Mouse (Mus musculus) midbrain, embryonic 11.5 days (tissue): ENCODE data around the gene Sbf2. TPM values are rescaled to one million over a fixed set of nuclear protein-coding genes. Genes with fewer than 3 reads are reported as not detected.
"Not testable (repeated sequence)": the region's sequence is repeated elsewhere in the genome, so short reads cannot be mapped to it uniquely, and the experiment has no call there.

Experiments
- ATAC-seq: fragments of 200-750 bp; cut with Nextera tagmentation; 2 replicates; pipeline ENCODE4 v1.8.0; 2017; ENCODE audit warnings: moderate TSS enrichment, moderate library complexity; ENCODE audit not compliant: low FRiP score
- DNase-seq: peaks from one replicate; pipeline ENCODE4 v3.0.0; 2015; ENCODE audit warnings: low spot score; ENCODE audit errors: missing footprints
- H3K27ac ChIP-seq: fragments of 300-500 bp; sonication (generic); 2 replicates; pipeline ENCODE4 v1.5.1; 2014; ENCODE audit warnings: low read depth, low read length
- H3K27me3 ChIP-seq: fragments of 300-500 bp; sonication (generic); 2 replicates; pipeline ENCODE4 v1.6.1; 2014; ENCODE audit warnings: mild to moderate bottlenecking, low read length, moderate library complexity, mixed read lengths; ENCODE audit not compliant: control insufficient read depth, insufficient read depth
- H3K36me3 ChIP-seq: fragments of 300-500 bp; sonication (generic); 2 replicates; pipeline ENCODE4 v1.6.1; 2014; ENCODE audit warnings: mild to moderate bottlenecking, low read length, moderate library complexity, mixed read lengths; ENCODE audit not compliant: control insufficient read depth, insufficient read depth
- H3K4me1 ChIP-seq: fragments of 300-500 bp; sonication (generic); 2 replicates; pipeline ENCODE4 v1.6.1; 2014; ENCODE audit warnings: low read length; ENCODE audit not compliant: control insufficient read depth, insufficient read depth
- H3K4me2 ChIP-seq: fragments of 300-500 bp; sonication (generic); 2 replicates; pipeline ENCODE4 v1.6.1; 2014; ENCODE audit warnings: mild to moderate bottlenecking, moderate library complexity
- H3K4me3 ChIP-seq: fragments of 300-500 bp; sonication (generic); 2 replicates; pipeline ENCODE4 v1.5.1; 2014; ENCODE audit warnings: low read depth, low read length
- H3K9ac ChIP-seq: fragments of 300-500 bp; sonication (generic); 2 replicates; pipeline ENCODE4 v1.6.1; 2014; ENCODE audit warnings: low read length
- H3K9me3 ChIP-seq: fragments of 300-500 bp; sonication (generic); 2 replicates; pipeline ENCODE4 v1.6.1; 2016; ENCODE audit warnings: low read length; ENCODE audit not compliant: control insufficient read depth
- WGBS: fragments of 180-500 bp; shearing (Covaris S2); extraction: QIAGEN DNeasy Blood & Tissue Kit; methylation state at CpG from one replicate; pipeline ENCODE4 v1.1.7; 2014; 5-methylcytosine and 5-hydroxymethylcytosine counted together
- polyA plus RNA-seq: library from polyadenylated mRNA; unstranded; fragments of >200 nt; fragmentation: Nextera tagmentation; extraction: Ambion mirVana; gene quantifications from 2 replicates; pipeline ENCODE4 v1.2.1, GENCODE M21; 2014

The Sbf2 gene
- polyA plus RNA-seq, 1 experiment from 2014 or later = 34.6 TPM

DNA sequence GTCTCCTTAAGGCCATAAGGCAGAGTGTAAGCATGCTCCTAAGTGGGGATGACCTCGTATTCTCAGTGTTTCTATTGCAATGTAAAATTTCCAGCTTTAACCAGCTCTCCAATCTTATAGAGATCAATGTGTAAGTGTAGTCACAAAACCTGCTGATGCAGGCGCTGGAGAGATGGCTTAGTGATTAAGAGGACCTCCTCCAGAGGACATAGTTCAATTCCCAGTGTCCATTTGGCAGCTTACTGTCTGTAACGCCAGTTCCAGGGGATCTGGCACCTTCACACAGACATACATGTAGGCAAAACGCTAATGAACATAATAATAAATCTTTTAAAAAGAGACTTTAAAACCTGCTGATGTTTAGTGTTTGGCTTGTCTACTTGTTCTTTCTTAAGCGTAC, 200.4 kb downstream of the Sbf2 start:
- no peaks in the 10 kb centered on the region for H3K9me3 ChIP-seq
- no peaks in the 10 kb centered on the region for H3K4me1 ChIP-seq
- 0 out of 2 replicates have a peak, but pooled peaks cover 2% of the 10 kb centered on the region for H3K36me3 ChIP-seq
- no peak for ATAC-seq
- H3K4me3 ChIP-seq = no peak overlapping the region
- 91% methylated on average over 5 of the region's 5 CpGs for WGBS
- H3K27ac ChIP-seq = no peak overlapping the region
- no peak overlapping the region for H3K9ac ChIP-seq
- no peaks in the 10 kb centered on the region for H3K27me3 ChIP-seq
- no peak for DNase-seq
- no peak overlapping the region for H3K4me2 ChIP-seq

DNA sequence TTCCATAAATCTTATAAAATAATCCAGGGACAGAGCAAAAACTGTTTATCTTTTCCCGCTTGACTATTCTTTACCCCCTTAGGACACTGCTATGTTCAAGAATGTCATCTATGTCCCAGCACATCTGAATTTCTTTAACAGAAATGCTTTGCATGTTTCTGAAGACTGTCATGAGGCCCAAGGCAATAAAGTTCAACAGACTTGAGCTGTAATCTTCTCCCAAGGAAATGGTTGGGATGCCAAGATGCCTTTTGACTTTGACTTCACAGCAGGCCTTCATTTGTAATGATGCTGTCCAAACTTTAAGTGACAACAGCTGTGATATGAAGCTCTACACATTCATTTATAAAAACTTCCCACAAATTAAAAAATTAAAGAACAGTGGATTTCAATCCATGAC, 212.6 kb downstream of the Sbf2 start:
- no peaks in the 10 kb centered on the region for H3K4me1 ChIP-seq
- H3K9me3 ChIP-seq = no peaks in the 10 kb centered on the region
- no peak overlapping the region for H3K9ac ChIP-seq
- H3K4me2 ChIP-seq = no peak overlapping the region
- 88% methylated on average over 1 of the region's 1 CpGs for WGBS
- H3K27me3 ChIP-seq = no peaks in the 10 kb centered on the region
- no peaks in the 10 kb centered on the region for H3K36me3 ChIP-seq
- ATAC-seq (no peak), DNase-seq (no peak)
- H3K4me3 ChIP-seq = no peak overlapping the region
- H3K27ac ChIP-seq = no peak overlapping the region

GRCm38 (mm10) chr7:110392576-110392975, 222.1 kb downstream of the Sbf2 start:
- no peak overlapping the region for H3K4me3 ChIP-seq
- H3K9me3 ChIP-seq = no peaks in the 10 kb centered on the region
- H3K4me1 ChIP-seq = 0 out of 2 replicates have a peak, but pooled peaks cover 2% of the 10 kb centered on the region
- H3K4me2 ChIP-seq = no peak overlapping the region
- 90% methylated on average over 6 of the region's 6 CpGs for WGBS
- H3K27me3 ChIP-seq = no peaks in the 10 kb centered on the region
- H3K27ac ChIP-seq = no peak overlapping the region
- no peaks in the 10 kb centered on the region for H3K36me3 ChIP-seq
- H3K9ac ChIP-seq = no peak overlapping the region
- ATAC-seq (no peak), DNase-seq (no peak)

DNA sequence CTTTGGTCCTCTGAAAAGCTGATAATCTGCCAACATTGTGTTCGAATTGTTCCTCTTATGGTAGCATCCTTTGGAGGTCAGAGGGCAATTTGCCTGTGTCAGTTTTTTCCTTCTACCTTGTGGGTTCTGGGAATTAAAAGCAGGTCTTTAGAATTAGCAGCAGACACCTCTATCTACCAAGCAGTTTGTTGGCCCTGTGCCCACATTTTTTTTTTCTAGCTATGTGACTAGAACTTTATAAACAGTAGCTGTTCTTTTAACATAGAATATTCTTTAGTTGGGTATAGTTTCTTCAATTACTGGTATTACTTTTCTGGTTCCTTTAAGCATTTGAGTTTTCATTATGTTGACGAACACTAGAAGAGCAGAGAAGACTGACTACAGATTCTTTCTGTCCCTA, 223.1 kb downstream of the Sbf2 start:
- DNase-seq (no peak), ATAC-seq (no peak)
- Histone ChIP-seq H3K27ac (no peak overlapping the region), H3K9ac (no peak overlapping the region), H3K4me1 (0 out of 2 replicates have a peak, but pooled peaks cover 3% of the 10 kb centered on the region), H3K27me3 (no peaks in the 10 kb centered on the region), H3K4me3 (no peak overlapping the region), H3K4me2 (no peak overlapping the region), H3K36me3 (no peaks in the 10 kb centered on the region), H3K9me3 (no peaks in the 10 kb centered on the region)
- WGBS = 80% methylated on average over 2 of the region's 2 CpGs

- not testable (repeated sequence) for H3K36me3 ChIP-seq, DNase-seq, H3K27me3 ChIP-seq, H3K27ac ChIP-seq, H3K4me1 ChIP-seq, H3K9ac ChIP-seq, H3K4me2 ChIP-seq, ATAC-seq, H3K9me3 ChIP-seq, H3K4me3 ChIP-seq
- WGBS = 71% methylated on average over 2 of the region's 2 CpGs
Observed at GRCm38 (mm10) chr7:110388889-110389288, 225.8 kb downstream of the Sbf2 start.

DNA sequence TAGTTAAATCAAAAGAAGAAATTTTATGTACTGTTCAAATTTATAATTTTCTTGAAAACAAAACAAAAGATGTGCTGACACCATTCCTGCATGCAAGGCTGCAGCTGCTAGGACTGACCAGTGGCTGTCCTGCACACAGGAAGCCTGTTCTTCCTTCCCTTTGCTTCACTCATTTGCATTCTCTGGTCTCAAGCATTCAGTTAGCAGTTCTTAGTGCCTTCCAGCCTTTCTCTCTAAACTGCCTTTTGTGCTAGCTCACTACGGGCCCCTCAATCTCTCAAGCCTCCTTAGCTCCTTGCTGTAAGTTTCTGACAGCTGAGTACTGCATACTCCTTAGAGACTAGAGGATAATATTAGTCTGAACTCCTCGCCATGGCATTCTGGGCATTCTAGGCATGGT, 227.2 kb downstream of the Sbf2 start:
- H3K4me1 ChIP-seq = 0 out of 2 replicates have a peak, but pooled peaks cover 3% of the 10 kb centered on the region

DNA sequence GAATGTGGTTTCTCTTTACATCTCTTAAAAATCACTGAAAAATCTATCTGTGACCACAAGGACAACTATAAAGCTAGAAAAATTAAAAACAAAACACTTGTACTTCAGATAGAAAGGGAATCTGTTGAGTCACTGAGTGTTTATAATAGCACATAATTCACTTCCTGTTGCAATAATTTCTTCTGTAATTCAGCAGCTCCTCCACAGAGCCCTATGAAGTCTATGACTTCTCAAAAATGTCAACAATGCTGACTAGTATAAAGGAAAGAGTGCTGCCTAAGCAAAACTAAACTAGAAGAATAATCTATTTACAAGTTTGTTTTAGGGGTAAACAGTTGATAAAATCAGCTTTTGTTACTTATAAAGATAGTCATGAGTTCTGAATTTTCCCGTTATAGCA, 229.2 kb downstream of the Sbf2 start:
- Histone ChIP-seq H3K4me2 (no peak overlapping the region), H3K36me3 (no peaks in the 10 kb centered on the region), H3K4me3 (no peak overlapping the region), H3K9ac (no peak overlapping the region), H3K9me3 (no peaks in the 10 kb centered on the region), H3K4me1 (0 out of 2 replicates have a peak, but pooled peaks cover 3% of the 10 kb centered on the region), H3K27me3 (no peaks in the 10 kb centered on the region), H3K27ac (no peak overlapping the region)
- ATAC-seq = no peak
- DNase-seq = peak; percentile 19
- 84% methylated on average over 1 of the region's 1 CpGs for WGBS

More for the DNA sequence above, 227.2 kb downstream of the Sbf2 start:
- ATAC-seq (no peak), DNase-seq (peak; percentile 60)
- WGBS = 50% methylated on average over 2 of the region's 2 CpGs
- H3K9ac ChIP-seq = no peak overlapping the region
- no peaks in the 10 kb centered on the region for H3K9me3 ChIP-seq
- no peaks in the 10 kb centered on the region for H3K36me3 ChIP-seq
- no peak overlapping the region for H3K4me2 ChIP-seq
- H3K4me3 ChIP-seq = no peak overlapping the region
- no peak overlapping the region for H3K27ac ChIP-seq
- no peaks in the 10 kb centered on the region for H3K27me3 ChIP-seq

GRCm38 (mm10) chr7:110384343-110384742, 230.4 kb downstream of the Sbf2 start:
- H3K36me3 ChIP-seq = no peaks in the 10 kb centered on the region
- no peak overlapping the region for H3K9ac ChIP-seq
- H3K9me3 ChIP-seq = no peaks in the 10 kb centered on the region
- DNase-seq = peak; percentile 23
- H3K4me2 ChIP-seq = no peak overlapping the region
- H3K27ac ChIP-seq = no peak overlapping the region
- 0 out of 2 replicates have a peak, but pooled peaks cover 3% of the 10 kb centered on the region for H3K4me1 ChIP-seq
- H3K27me3 ChIP-seq = no peaks in the 10 kb centered on the region
- no peak overlapping the region for H3K4me3 ChIP-seq
- ATAC-seq = no peak

GRCm38 (mm10) chr7:110381625-110382024, 233.1 kb downstream of the Sbf2 start:
- Histone ChIP-seq H3K4me3 (no peak overlapping the region), H3K4me1 (no peaks in the 10 kb centered on the region), H3K4me2 (no peak overlapping the region), H3K36me3 (no peaks in the 10 kb centered on the region), H3K9ac (no peak overlapping the region), H3K27ac (no peak overlapping the region), H3K9me3 (no peaks in the 10 kb centered on the region), H3K27me3 (no peaks in the 10 kb centered on the region)
- ATAC-seq = no peak
- DNase-seq = peak; percentile 67
- 91% methylated on average over 3 of the region's 3 CpGs for WGBS
